Mouse (Mus musculus): Measurements from ENCODE around the gene Dcaf5.
A peak's percentile ranks its signal among the peaks of the same experiment; 100 is the strongest.

The Dcaf5 gene

GRCm38 (mm10) chr12:80436336-80436976 lies at the start of gene Dcaf5:
Dcaf5 (minus strand) TSS chr12:80436601.
- peak; percentile 69 to 71 for DNase-seq

DNA sequence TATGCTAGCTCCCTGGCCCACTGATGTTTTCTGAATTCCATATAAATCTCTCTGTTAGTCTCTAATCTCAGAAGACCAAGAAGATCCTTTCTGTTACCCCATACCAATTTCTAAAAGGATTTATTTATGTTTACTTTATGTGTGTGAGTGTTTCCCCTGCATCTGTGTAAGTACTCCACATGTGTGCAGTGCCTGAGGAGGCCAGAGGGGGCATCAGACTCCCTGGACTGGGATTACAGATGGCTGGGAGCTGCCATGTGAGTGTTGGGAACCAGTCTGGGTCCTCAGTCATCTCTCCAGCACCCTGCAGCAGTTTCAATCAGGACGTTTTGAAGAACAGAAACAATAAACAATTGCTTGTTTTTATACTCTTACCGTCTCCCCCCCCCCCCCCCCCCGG lies 47.0 kb upstream of the Dcaf5 start:
- DNase-seq, result no peak

- no peak for DNase-seq
These were observed 43.6 kb upstream of the Dcaf5 start for GRCm38 (mm10) chr12:80479986-80480385.

GRCm38 (mm10) chr12:80473731-80474130 lies 37.3 kb upstream of the Dcaf5 start:
- DNase-seq, result no peak

GRCm38 (mm10) chr12:80471926-80472325 lies 35.5 kb upstream of the Dcaf5 start:
- DNase-seq, result no peak

DNA sequence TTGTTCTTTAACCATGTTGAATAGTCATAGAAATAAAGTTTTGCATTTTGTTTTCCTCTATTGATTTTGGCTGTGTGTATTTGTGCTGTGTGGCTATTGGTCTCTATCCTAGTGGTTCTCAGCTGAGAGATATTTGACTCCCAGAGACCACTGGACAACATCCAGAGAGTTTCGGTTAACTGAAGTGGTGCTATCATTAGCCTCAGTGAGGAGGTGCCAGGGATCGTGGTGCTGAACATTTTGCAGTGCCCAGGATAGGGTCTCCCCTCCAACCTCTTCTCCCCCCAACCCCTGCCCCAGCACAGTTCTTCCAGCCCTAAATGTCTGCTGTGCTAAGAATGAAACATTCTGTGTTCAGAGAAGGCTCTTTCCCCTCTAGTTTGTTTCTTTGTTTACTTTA lies 33.8 kb upstream of the Dcaf5 start:
- no peak for DNase-seq

GRCm38 (mm10) chr12:80463666-80464269 lies 27.4 kb upstream of the Dcaf5 start:
- DNase-seq, result no peak

DNA sequence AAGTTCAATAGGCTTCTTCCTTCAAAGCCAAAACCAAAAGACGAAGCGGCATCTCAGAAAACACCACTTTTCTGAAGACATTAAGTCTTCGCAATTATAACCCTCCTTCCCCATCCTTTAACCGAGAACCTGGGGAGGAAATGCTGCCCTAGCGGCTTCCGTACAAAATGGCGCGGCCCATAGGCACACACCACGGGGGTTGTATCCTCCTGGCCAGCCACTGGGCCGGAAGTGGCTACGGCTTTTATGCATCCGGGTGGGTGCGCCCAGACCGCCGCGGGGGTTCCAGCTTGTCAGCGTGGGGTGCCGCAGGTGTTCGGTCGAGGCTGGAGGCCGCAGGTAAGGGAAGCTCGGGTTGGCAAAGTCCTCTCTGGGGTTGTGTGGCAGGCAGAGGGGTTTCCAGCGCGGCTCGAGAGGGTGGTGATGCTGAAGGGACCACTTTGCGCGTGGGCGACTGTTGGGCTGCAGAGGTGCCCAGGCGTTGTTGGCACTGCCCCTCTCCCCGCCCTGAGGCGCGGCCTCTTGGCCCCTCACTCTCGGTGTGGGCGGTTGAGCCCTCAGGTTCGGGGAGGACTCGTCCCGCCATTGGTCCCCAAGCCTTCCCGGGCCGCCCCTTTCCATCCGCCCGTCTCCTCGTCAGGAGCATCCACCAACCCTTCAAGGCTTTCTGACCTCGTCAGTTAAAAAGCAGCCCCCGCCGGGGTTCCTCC lies 26.7 kb upstream of the Dcaf5 start, which contains the start of gene Exd2:
Gene Exd2 (plus strand): TSS at position 154 of the 710 bp plus-strand sequence.
- peak; percentile 90 to 91 for DNase-seq

DNA sequence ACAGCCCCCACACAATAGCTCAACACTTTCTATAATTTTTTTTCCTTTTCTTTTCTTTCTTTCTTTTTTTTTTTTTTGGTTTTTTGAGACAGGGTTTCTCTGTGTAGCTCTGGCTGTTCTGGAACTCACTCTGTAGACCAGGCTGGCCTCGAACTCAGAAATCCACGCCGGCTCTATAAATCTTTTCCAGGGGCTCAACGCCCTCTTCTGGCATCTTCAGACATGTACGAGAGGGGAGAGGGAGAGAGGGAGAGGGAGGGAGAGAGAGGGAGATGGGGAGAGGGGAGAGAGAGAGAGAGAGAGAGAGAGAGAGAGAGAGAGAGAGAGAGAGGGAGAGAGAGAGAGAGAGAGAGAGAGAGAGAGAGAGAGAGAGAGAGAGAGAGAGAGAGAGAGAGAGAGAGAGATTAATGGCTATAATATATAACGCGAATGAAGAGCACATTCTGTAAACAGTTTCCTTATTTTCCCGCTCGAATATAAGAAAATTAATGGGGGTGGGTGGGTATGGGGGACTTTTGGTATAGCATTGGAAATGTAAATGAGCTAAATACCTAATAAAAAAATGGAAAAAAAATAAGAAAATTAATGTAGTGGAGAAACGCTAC lies 26.0 kb upstream of the Dcaf5 start:
- peak in 1 of 2 experiments; percentile 15 for DNase-seq

DNA sequence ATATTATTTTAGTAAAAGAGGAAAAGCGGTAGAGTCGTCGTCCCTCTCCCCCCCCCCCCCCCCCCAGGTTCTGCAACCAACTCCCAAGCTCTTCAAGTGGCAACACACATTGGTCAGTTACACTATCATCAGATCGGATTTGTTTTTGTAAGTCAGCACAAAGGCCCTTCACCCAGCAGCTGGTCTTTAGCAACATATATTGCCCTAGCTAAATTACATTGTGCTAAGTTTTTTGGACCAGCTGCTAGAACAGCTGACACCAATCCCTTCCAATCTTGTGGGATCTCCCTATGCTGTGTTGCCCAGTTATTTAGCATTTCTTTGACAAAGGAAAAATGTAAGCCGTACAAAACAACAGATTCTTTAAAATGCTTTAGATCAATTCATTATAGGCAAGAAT lies 21.6 kb upstream of the Dcaf5 start:
- no peak for DNase-seq

GRCm38 (mm10) chr12:80453506-80453905 lies 17.1 kb upstream of the Dcaf5 start:
- no peak for DNase-seq

- no peak for DNase-seq
These were observed 8.2 kb upstream of the Dcaf5 start for GRCm38 (mm10) chr12:80444525-80445109.

- peak; percentile 83 to 86 for DNase-seq
These were observed 4.6 kb upstream of the Dcaf5 start for GRCm38 (mm10) chr12:80440957-80441356.

- no peak for DNase-seq
These were observed 762 bp upstream of the Dcaf5 start for GRCm38 (mm10) chr12:80437051-80437675.

DNA sequence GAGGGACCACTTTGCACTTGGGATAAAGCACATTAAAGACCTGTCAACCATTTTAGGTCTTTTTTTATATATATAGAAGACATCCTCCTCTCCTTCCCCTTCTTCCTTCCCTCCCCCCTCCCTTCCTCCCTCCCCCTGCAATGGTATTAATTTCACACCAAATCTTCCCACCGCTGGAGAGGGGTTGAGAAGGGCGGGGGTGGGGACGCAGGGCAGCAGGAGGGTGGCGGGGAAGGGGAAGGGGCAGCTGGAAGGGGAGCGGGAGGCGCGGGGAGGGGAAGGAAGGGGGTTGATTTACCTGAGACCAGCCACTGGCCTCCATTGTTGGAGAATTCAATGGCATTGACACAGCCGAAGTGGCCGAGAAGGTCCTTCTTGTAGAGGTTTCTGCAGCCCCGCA lies 514 bp downstream of the Dcaf5 start:
- no peak for DNase-seq

- DNase-seq, result peak; percentile 85
These were observed 1.3 kb downstream of the Dcaf5 start for GRCm38 (mm10) chr12:80434961-80435691.

DNA sequence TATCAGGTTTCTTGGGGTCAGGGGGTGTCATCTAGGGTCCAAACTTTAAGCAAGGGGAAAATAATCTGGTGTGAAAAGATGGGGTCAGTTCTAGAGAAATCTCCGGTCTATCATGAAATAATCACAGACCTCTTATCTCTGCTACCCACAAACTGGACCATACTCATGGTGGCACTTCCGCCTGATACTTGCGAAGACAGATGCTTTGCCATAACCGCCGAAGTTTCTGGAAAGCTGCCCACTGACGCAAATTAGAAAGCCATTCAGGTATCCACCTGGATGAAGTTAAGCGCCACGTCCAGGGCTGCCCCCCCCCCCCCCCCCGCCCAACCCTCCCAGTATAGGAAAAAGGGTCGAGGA lies 1.8 kb downstream of the Dcaf5 start:
- no peak for DNase-seq

DNA sequence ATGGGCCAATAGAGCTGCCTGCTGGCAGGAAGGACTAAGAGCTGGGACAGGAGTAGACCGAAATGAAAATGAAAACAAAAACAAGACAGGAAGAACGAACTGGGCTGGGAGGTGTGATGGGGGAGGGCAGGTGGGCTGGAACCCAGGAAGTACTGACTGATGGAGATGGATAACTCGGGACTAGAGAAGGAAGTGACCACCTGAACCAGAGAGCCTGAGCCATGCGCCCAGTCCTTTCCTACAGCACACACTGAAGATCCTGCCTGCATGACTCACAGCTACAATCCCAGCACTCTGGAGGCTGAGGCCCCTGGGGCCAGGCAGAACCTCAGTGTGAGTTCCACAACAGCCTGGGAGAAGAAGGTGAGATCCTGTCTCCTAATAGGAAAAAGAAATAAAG lies 3.1 kb downstream of the Dcaf5 start:
- no peak for DNase-seq

DNA sequence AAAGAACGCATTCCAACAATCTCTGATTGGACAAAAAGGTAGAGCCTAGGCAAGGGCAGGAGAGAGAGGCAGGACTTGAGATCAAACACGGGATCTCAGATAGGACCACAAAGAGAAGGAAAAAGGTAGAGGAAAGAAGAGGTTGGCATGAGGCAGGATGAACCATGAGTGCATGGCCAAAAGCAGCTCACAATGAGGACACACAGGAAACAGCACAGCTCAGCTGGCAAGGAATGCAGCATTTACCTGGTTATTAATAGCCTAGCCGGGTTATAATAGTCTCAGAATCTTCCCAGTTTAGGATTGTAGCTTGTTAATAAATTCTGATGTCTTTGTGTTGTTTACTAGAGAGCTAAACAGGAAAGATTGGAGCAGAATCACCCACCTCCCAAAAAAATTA lies 8.7 kb downstream of the Dcaf5 start:
- DNase-seq, result no peak

DNA sequence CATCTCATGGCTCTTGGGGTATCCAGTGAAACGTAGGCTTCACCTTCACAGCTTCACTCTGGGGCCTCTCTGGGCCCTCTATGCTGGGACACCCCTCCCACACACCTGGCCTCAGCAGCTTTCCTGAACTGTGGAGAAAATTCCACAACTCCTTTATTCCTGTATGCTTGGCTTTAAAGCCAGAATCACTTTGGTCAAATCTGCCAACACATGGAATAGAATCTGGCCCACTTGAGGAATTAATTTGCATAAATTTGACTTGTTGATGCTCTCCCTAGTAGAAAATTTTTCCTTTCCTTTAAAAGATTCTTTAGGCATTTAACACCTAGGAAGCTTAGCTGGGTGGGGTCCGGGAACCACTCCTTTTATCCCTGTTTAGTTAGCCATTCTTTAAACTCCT lies 21.3 kb downstream of the Dcaf5 start:
- DNase-seq, result no peak

DNA sequence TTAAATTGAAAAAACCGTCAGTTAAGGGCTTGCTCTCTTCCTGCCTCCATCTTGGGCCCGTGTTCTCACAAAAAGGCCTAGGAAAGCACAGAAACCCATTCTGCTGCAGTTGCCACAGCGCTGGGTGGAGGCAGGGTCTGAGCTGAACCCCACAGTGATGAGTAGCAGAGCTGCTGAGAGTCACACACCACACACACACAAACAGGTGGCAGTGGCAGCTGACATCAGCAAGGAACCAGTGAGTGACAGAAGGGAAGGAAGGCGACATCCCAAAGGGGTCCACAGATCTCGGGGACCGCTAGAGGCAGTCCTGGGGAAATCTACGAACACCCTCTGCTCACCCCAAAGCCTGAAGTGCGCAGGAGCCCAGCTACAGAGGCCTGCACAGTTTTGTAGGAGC lies 25.5 kb downstream of the Dcaf5 start:
- no peak for DNase-seq

DNA sequence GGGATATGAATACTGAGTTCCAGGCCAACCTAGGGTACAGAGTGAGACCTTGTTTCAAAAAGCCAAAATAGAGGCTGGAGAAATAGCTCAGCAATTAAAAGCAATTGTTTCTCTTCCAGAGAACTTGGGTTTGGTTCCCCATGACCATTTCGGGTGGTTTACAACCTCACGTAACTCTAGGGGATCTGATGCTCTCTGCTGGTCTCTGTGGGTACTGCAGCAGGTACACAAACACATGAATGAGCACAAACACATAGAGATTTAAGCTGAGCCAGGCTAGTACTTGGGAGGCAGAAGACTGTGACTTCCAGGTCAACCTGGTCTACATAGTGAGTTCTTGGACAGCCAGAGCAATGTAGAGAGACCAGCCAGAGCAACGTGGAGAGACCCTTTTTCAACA lies 28.6 kb downstream of the Dcaf5 start:
- peak; percentile 64 to 70 for DNase-seq

All from B cell, adult 2 months (primary cell).